Mouse (Mus musculus): Measurements from ENCODE around the gene AC109138.7. TPM values are rescaled to one million over a fixed set of nuclear protein-coding genes. Genes with fewer than 3 reads are reported as not detected.

Gene AC109138.7
- total RNA-seq, 2 experiments from 2014 or later: 2.1 TPM; not detected in 1

DNA sequence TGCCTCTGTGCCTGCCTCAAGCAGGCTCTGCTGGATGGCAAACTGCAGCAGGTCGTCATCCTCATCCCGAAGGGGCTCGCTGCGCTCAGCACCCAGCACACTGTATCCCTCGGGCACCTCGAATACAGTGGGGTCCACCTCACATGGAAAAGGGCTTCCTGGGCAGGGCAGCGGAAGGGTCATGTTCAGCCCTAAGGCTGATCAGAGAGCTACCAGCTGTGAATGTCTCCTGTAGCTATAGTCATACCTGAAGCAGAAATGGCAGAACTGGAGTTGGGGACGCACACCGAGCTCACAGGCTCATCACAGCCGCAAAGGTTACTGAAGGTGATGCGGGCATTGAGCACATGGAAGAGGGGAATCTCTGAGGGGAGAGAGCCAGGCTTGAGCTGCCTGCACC lies 56.8 kb downstream of the AC109138.7 start:
- no peak for ATAC-seq (replicated peaks; ENCODE audit: low FRiP score, low TSS enrichment, poor library complexity, severe bottlenecking)

DNA sequence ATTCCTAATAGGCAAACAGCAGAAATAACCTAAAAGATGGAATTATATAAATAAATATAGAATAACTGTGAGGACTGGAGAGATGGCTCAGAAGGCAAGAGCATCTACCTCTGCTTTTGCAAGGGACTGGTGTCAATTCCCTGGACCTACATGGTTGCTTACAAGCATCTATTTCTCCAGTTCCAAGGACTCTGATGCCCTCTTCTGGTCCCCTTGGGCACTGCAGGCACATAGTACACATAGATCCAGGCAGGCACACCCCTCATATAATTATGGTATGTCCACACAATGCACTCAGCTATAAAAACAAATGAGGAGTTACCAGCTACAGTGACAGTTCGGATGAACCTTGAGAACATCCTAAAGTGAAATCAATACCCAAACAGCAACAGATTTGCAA lies 65.3 kb downstream of the AC109138.7 start:
- no peak for ATAC-seq (replicated peaks; ENCODE audit: low FRiP score, low TSS enrichment, poor library complexity, severe bottlenecking)

- ATAC-seq (replicated peaks; ENCODE audit: low FRiP score, low TSS enrichment, poor library complexity, severe bottlenecking): no peak
Measured at GRCm38 (mm10) chr19:4280425-4280824, 66.3 kb downstream of the AC109138.7 start.

Other genes starting within 250 kb of the AC109138.7 start
- 0.50 TPM in 1 of 2 replicates, not detected in the other for gene Aldh3b2, start 242.0 kb upstream of the AC109138.7 start, total RNA-seq (2014; fragmentation: Nextera tagmentation)
- 0.99 TPM in 1 of 2 replicates, not detected in the other for gene Aldh3b2, start 242.0 kb upstream of the AC109138.7 start, total RNA-seq (2017)
- 5.6 and 8.0 TPM in 2 replicates for gene Acy3, start 227.8 kb upstream of the AC109138.7 start, total RNA-seq (2014; fragmentation: Nextera tagmentation)
- 2.3 and 2.5 TPM in 2 replicates for gene Acy3, start 227.8 kb upstream of the AC109138.7 start, total RNA-seq (2017)
- not detected in 2 replicates for gene Tbx10, start 221.6 kb upstream of the AC109138.7 start, total RNA-seq (2014; fragmentation: Nextera tagmentation)
- gene Tbx10, start 221.6 kb upstream of the AC109138.7 start, total RNA-seq (2017): not detected in 2 replicates
- gene Nudt8, start 213.8 kb upstream of the AC109138.7 start, total RNA-seq (2014; fragmentation: Nextera tagmentation): 21.5 and 29.8 TPM in 2 replicates
- gene Nudt8, start 213.8 kb upstream of the AC109138.7 start, total RNA-seq (2017): 19.5 and 21.1 TPM in 2 replicates
- 1.9 and 5.4 TPM in 2 replicates for gene Gm49405, start 213.7 kb upstream of the AC109138.7 start, total RNA-seq (2014; fragmentation: Nextera tagmentation)
- gene Gm49405, start 213.7 kb upstream of the AC109138.7 start, total RNA-seq (2017): 1.5 and 2.0 TPM in 2 replicates
- gene Doc2g, start 211.0 kb upstream of the AC109138.7 start, total RNA-seq (2014; fragmentation: Nextera tagmentation): 2.1 and 7.4 TPM in 2 replicates
- 3.8 and 4.0 TPM in 2 replicates for gene Doc2g, start 211.0 kb upstream of the AC109138.7 start, total RNA-seq (2017)
- 210 and 232 TPM in 2 replicates for gene Ndufv1, start 201.6 kb upstream of the AC109138.7 start, total RNA-seq (2014; fragmentation: Nextera tagmentation)
- 285 and 306 TPM in 2 replicates for gene Ndufv1, start 201.6 kb upstream of the AC109138.7 start, total RNA-seq (2017)
- gene Gstp1, start 176.4 kb upstream of the AC109138.7 start, total RNA-seq (2014; fragmentation: Nextera tagmentation): 623 and 805 TPM in 2 replicates
- gene Gstp1, start 176.4 kb upstream of the AC109138.7 start, total RNA-seq (2017): 123 and 220 TPM in 2 replicates
- not detected in 2 replicates for gene Gstp2, start 168.3 kb upstream of the AC109138.7 start, total RNA-seq (2014; fragmentation: Nextera tagmentation)
- not detected in 2 replicates for gene Gstp2, start 168.3 kb upstream of the AC109138.7 start, total RNA-seq (2017)
- gene Gstp3, start 154.8 kb upstream of the AC109138.7 start, total RNA-seq (2014; fragmentation: Nextera tagmentation): 28.5 and 40.7 TPM in 2 replicates
- 16.4 and 37.6 TPM in 2 replicates for gene Gstp3, start 154.8 kb upstream of the AC109138.7 start, total RNA-seq (2017)
- not detected in 2 replicates for gene Cabp2, start 132.8 kb upstream of the AC109138.7 start, total RNA-seq (2014; fragmentation: Nextera tagmentation)
- gene Cabp2, start 132.8 kb upstream of the AC109138.7 start, total RNA-seq (2017): not detected in 2 replicates
- gene Cdk2ap2, start 117.2 kb upstream of the AC109138.7 start, total RNA-seq (2014; fragmentation: Nextera tagmentation): 65.1 and 75.8 TPM in 2 replicates
- gene Cdk2ap2, start 117.2 kb upstream of the AC109138.7 start, total RNA-seq (2017): 6.7 and 16.1 TPM in 2 replicates
- gene Pitpnm1, start 114.4 kb upstream of the AC109138.7 start, total RNA-seq (2014; fragmentation: Nextera tagmentation): 42.3 and 44.1 TPM in 2 replicates
- gene Pitpnm1, start 114.4 kb upstream of the AC109138.7 start, total RNA-seq (2017): 7.4 and 7.7 TPM in 2 replicates
- 25.9 and 31.2 TPM in 2 replicates for gene Aip, start 88.5 kb upstream of the AC109138.7 start, total RNA-seq (2014; fragmentation: Nextera tagmentation)
- gene Aip, start 88.5 kb upstream of the AC109138.7 start, total RNA-seq (2017): 16.9 and 23.2 TPM in 2 replicates
- not detected in 2 replicates for gene Gpr152, start 74.6 kb upstream of the AC109138.7 start, total RNA-seq (2014; fragmentation: Nextera tagmentation)
- not detected in 2 replicates for gene Gpr152, start 74.6 kb upstream of the AC109138.7 start, total RNA-seq (2017)
- 0.39 and 1.5 TPM in 2 replicates for gene Cabp4, start 70.3 kb upstream of the AC109138.7 start, total RNA-seq (2014; fragmentation: Nextera tagmentation)
- not detected in 2 replicates for gene Cabp4, start 70.3 kb upstream of the AC109138.7 start, total RNA-seq (2017)
- gene Coro1b, start 65.7 kb upstream of the AC109138.7 start, total RNA-seq (2014; fragmentation: Nextera tagmentation): 103 and 123 TPM in 2 replicates
- 42.8 and 97.1 TPM in 2 replicates for gene Coro1b, start 65.7 kb upstream of the AC109138.7 start, total RNA-seq (2017)
- 53.0 and 63.6 TPM in 2 replicates for gene Ptprcap, start 60.8 kb upstream of the AC109138.7 start, total RNA-seq (2014; fragmentation: Nextera tagmentation)
- 104 and 112 TPM in 2 replicates for gene Ptprcap, start 60.8 kb upstream of the AC109138.7 start, total RNA-seq (2017)
- 60.4 and 60.9 TPM in 2 replicates for gene Rps6kb2, start 51.0 kb upstream of the AC109138.7 start, total RNA-seq (2014; fragmentation: Nextera tagmentation)
- 14.7 and 39.7 TPM in 2 replicates for gene Rps6kb2, start 51.0 kb upstream of the AC109138.7 start, total RNA-seq (2017)
- 8.1 and 10.9 TPM in 2 replicates for gene Carns1, start 38.9 kb upstream of the AC109138.7 start, total RNA-seq (2014; fragmentation: Nextera tagmentation)
- gene Carns1, start 38.9 kb upstream of the AC109138.7 start, total RNA-seq (2017): 0.19 and 1.0 TPM in 2 replicates
- gene Tbc1d10c, start 23.1 kb upstream of the AC109138.7 start, total RNA-seq (2014; fragmentation: Nextera tagmentation): 17.1 and 30.7 TPM in 2 replicates
- 7.1 and 9.3 TPM in 2 replicates for gene Tbc1d10c, start 23.1 kb upstream of the AC109138.7 start, total RNA-seq (2017)
- gene Ppp1ca, start 22.3 kb upstream of the AC109138.7 start, total RNA-seq (2014; fragmentation: Nextera tagmentation): 392 and 411 TPM in 2 replicates
- 411 and 530 TPM in 2 replicates for gene Ppp1ca, start 22.3 kb upstream of the AC109138.7 start, total RNA-seq (2017)
- 35.5 and 47.7 TPM in 2 replicates for gene Rad9a, start 12.7 kb upstream of the AC109138.7 start, total RNA-seq (2014; fragmentation: Nextera tagmentation)
- gene Rad9a, start 12.7 kb upstream of the AC109138.7 start, total RNA-seq (2017): 17.5 and 29.6 TPM in 2 replicates
- gene Clcf1, start 119 bp upstream of the AC109138.7 start, total RNA-seq (2014; fragmentation: Nextera tagmentation): 4.6 and 6.9 TPM in 2 replicates
- 0.99 TPM in 1 of 2 replicates, not detected in the other for gene Clcf1, start 119 bp upstream of the AC109138.7 start, total RNA-seq (2017)
- 20.0 and 22.3 TPM in 2 replicates for gene Pold4, start 17.5 kb downstream of the AC109138.7 start, total RNA-seq (2014; fragmentation: Nextera tagmentation)
- gene Pold4, start 17.5 kb downstream of the AC109138.7 start, total RNA-seq (2017): 27.2 and 28.2 TPM in 2 replicates
- gene Ssh3, start 54.8 kb downstream of the AC109138.7 start, total RNA-seq (2014; fragmentation: Nextera tagmentation): 5.9 and 27.6 TPM in 2 replicates
- 7.0 and 8.6 TPM in 2 replicates for gene Ssh3, start 54.8 kb downstream of the AC109138.7 start, total RNA-seq (2017)
- 1.0 and 2.2 TPM in 2 replicates for gene Ankrd13d, start 68.8 kb downstream of the AC109138.7 start, total RNA-seq (2014; fragmentation: Nextera tagmentation)
- 0.61 TPM in 1 of 2 replicates, not detected in the other for gene Ankrd13d, start 68.8 kb downstream of the AC109138.7 start, total RNA-seq (2017)
- gene Grk2, start 91.9 kb downstream of the AC109138.7 start, total RNA-seq (2014; fragmentation: Nextera tagmentation): 103 and 118 TPM in 2 replicates
- gene Grk2, start 91.9 kb downstream of the AC109138.7 start, total RNA-seq (2017): 81.8 and 93.1 TPM in 2 replicates
- 74.8 and 89.7 TPM in 2 replicates for gene Kdm2a, start 183.9 kb downstream of the AC109138.7 start, total RNA-seq (2014; fragmentation: Nextera tagmentation)
- 49.0 and 79.7 TPM in 2 replicates for gene Kdm2a, start 183.9 kb downstream of the AC109138.7 start, total RNA-seq (2017)
- gene Rhod, start 225.1 kb downstream of the AC109138.7 start, total RNA-seq (2014; fragmentation: Nextera tagmentation): 0.72 TPM in 1 of 2 replicates, not detected in the other
- not detected in 2 replicates for gene Rhod, start 225.1 kb downstream of the AC109138.7 start, total RNA-seq (2017)

Measured in megakaryocyte-erythroid progenitor cell, adult 5-6 weeks (primary cell).